Mouse (Mus musculus): ENCODE measurements around the gene Gm11020. TPM values are rescaled to one million over a fixed set of nuclear protein-coding genes. Genes with fewer than 3 reads are reported as not detected.
"Not testable (repeated sequence)": the region's sequence is repeated elsewhere in the genome, so short reads cannot be mapped to it uniquely, and the experiment has no call there.

Gene Gm11020
- polyA plus RNA-seq, 1 experiment, result not detected

DNA sequence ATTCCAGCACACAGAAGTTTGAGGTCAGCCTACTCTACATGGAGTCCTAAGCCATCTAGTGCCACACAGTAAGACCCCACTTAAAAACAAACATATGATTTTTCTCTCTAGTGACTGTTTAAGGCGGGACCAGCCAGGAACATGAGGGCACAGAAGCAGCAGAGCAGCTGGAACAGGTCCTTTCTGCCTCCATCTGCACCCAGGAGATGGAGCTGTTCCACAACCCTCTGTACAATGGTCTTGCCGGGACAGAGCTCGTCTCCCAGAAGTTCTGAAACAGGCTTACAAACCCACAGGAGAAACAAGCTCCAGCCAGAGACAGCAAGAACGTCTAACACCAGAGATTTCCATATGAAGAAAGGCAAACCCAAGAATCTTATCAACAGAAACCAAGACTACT is 8.1 kb upstream of the Gm11020 start:
- H3K79me3 ChIP-seq (ENCODE audit: low read depth), result no peaks in the 10 kb centered on the region
- no peaks in the 10 kb centered on the region for H3K36me3 ChIP-seq (ENCODE audit: control insufficient read depth, insufficient read depth)
- TF ChIP-seq MYOG (IDR thresholded peaks at IDR 0.05; ENCODE audit: control insufficient read depth, extremely low read depth, insufficient read length), result no peak
- TF ChIP-seq CTCF (IDR thresholded peaks at IDR 0.05; ENCODE audit: control insufficient read depth, insufficient read depth, insufficient read length), result no peak
- no peak for TF ChIP-seq CEBPB (IDR thresholded peaks at IDR 0.05; ENCODE audit: low read depth)
- TF ChIP-seq MYOD1 (IDR thresholded peaks at IDR 0.05; ENCODE audit: control insufficient read depth, insufficient read length, low read depth), result no peak
- TF ChIP-seq MAX (IDR thresholded peaks at IDR 0.05), result no peak
- no peak for TF ChIP-seq FOSL1 (IDR thresholded peaks at IDR 0.05; ENCODE audit: insufficient read depth, low read length, poor library complexity, severe bottlenecking)
- no peak for TF ChIP-seq USF1 (IDR thresholded peaks at IDR 0.05; ENCODE audit: low read depth)
- no peaks in the 10 kb centered on the region for H3K79me2 ChIP-seq (ENCODE audit: control insufficient read depth, insufficient read depth)
- H3K27me3 ChIP-seq (ENCODE audit: control insufficient read depth, insufficient read depth, insufficient read length), result peaks cover 17% of the 10 kb centered on the region
- H3K4me3 ChIP-seq (ENCODE audit: insufficient read depth, poor library complexity, severe bottlenecking), result no peak overlapping the region
- H3ac ChIP-seq (ENCODE audit: control insufficient read depth, insufficient read length, low read depth), result no peak overlapping the region

- H3K79me3 ChIP-seq (ENCODE audit: low read depth); H3K4me3 ChIP-seq (ENCODE audit: insufficient read depth, poor library complexity, severe bottlenecking); H3K27me3 ChIP-seq (ENCODE audit: control insufficient read depth, insufficient read depth, insufficient read length); H3K36me3 ChIP-seq (ENCODE audit: control insufficient read depth, insufficient read depth); H3ac ChIP-seq (ENCODE audit: control insufficient read depth, insufficient read length, low read depth); H3K79me2 ChIP-seq (ENCODE audit: control insufficient read depth, insufficient read depth): not testable (repeated sequence)
Measured at GRCm38 (mm10) chr8:104321930-104322329, 563 bp downstream of the Gm11020 start, which contains the start of gene Cmtm2b. TSS of gene Cmtm2b (plus strand) at chr8:104322230.

DNA sequence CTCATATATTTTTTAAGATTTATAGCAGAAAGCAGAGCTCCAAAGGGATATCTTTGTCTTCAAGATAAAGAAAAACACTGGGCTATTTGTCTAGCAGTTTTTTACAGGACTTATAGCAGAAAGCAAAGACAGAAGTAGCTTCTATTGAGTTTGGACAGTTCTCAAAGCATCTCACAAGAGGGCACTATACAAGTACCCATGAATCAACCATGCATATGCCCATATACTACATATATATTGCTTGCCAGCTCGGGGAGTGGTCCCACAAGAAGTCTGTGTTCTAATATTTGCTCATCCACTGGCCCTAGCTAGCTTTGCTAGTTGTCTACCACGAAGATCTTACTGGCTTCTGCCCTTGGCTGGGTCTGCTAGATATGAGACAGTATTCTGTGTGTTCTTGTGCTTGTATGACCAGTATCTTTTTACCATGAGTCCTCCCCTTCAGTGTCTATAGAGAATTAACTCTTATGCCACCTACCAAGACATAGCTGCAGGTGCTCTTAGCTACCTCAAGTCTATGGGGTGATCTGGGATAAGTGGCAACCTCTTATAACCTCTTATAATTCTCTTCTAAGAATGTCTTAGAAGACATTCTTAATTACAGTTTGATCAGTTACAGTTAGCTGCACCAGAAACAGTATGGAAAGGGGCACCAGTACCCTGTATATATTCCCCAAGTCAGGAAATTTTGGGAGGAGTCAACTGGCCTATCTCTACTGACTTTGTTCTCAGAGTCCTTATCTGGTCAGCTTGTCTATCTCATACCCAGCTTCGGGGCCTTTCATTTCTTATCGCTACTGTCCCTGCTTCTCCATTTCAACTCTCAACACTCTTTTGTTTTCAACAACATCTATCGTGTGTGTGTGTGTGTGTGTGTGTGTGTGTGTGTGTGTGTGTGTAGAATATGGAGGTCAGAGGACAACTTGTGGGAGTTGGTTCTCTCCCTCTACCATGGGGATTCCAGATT is 11.6 kb downstream of the Gm11020 start:
- Histone ChIP-seq H3K36me3 (ENCODE audit: control insufficient read depth, insufficient read depth) (no peaks in the 10 kb centered on the region), H3K27me3 (ENCODE audit: control insufficient read depth, insufficient read depth, insufficient read length) (no peaks in the 10 kb centered on the region), H3K79me3 (ENCODE audit: low read depth) (no peaks in the 10 kb centered on the region), H3K79me2 (ENCODE audit: control insufficient read depth, insufficient read depth) (no peaks in the 10 kb centered on the region), H3K4me3 (ENCODE audit: insufficient read depth, poor library complexity, severe bottlenecking) (no peak overlapping the region), H3ac (ENCODE audit: control insufficient read depth, insufficient read length, low read depth) (no peak overlapping the region)
- TF ChIP-seq MYOD1 (IDR thresholded peaks at IDR 0.05; ENCODE audit: control insufficient read depth, insufficient read length, low read depth) (no peak), MAX (IDR thresholded peaks at IDR 0.05) (no peak), CTCF (IDR thresholded peaks at IDR 0.05; ENCODE audit: control insufficient read depth, insufficient read depth, insufficient read length) (no peak), FOSL1 (IDR thresholded peaks at IDR 0.05; ENCODE audit: insufficient read depth, low read length, poor library complexity, severe bottlenecking) (no peak), CEBPB (IDR thresholded peaks at IDR 0.05; ENCODE audit: low read depth) (no peak), MYOG (IDR thresholded peaks at IDR 0.05; ENCODE audit: control insufficient read depth, extremely low read depth, insufficient read length) (no peak), USF1 (IDR thresholded peaks at IDR 0.05; ENCODE audit: low read depth) (no peak)

GRCm38 (mm10) chr8:104333786-104334185 is 12.4 kb downstream of the Gm11020 start:
- no peaks in the 10 kb centered on the region for H3K27me3 ChIP-seq (ENCODE audit: control insufficient read depth, insufficient read depth, insufficient read length)
- H3K79me2 ChIP-seq (ENCODE audit: control insufficient read depth, insufficient read depth), result no peaks in the 10 kb centered on the region
- H3K36me3 ChIP-seq (ENCODE audit: control insufficient read depth, insufficient read depth), result no peaks in the 10 kb centered on the region
- no peak overlapping the region for H3K4me3 ChIP-seq (ENCODE audit: insufficient read depth, poor library complexity, severe bottlenecking)
- no peak overlapping the region for H3ac ChIP-seq (ENCODE audit: control insufficient read depth, insufficient read length, low read depth)
- H3K79me3 ChIP-seq (ENCODE audit: low read depth), result no peaks in the 10 kb centered on the region
- TF ChIP-seq MYOD1 (IDR thresholded peaks at IDR 0.05; ENCODE audit: control insufficient read depth, insufficient read length, low read depth), result no peak
- no peak for TF ChIP-seq MYOG (IDR thresholded peaks at IDR 0.05; ENCODE audit: control insufficient read depth, extremely low read depth, insufficient read length)
- no peak for TF ChIP-seq USF1 (IDR thresholded peaks at IDR 0.05; ENCODE audit: low read depth)
- no peak for TF ChIP-seq MAX (IDR thresholded peaks at IDR 0.05)
- no peak for TF ChIP-seq CTCF (IDR thresholded peaks at IDR 0.05; ENCODE audit: control insufficient read depth, insufficient read depth, insufficient read length)
- TF ChIP-seq CEBPB (IDR thresholded peaks at IDR 0.05; ENCODE audit: low read depth), result no peak
- TF ChIP-seq FOSL1 (IDR thresholded peaks at IDR 0.05; ENCODE audit: insufficient read depth, low read length, poor library complexity, severe bottlenecking), result no peak

DNA sequence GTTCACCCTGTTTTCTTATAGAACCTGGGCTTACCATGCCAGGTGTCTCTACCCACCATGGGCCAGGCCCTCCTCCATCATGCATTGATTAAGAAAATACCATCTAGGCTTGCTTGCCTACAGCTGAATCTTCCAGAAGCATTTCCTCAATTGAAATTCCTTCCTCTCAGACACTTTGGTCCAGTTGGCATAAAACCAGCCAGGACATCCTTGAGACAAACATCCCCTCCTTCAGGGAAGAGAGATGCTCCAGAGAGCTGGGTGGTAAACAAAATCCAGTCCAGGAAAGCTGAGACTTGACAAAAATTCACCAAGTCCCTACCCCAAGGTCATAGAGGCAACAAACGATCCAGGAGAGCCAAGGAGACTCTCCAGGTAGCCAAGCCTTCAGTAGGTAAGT is 12.8 kb downstream of the Gm11020 start:
- TF ChIP-seq MAX (IDR thresholded peaks at IDR 0.05), result no peak
- TF ChIP-seq USF1 (IDR thresholded peaks at IDR 0.05; ENCODE audit: low read depth), result no peak
- no peak for TF ChIP-seq FOSL1 (IDR thresholded peaks at IDR 0.05; ENCODE audit: insufficient read depth, low read length, poor library complexity, severe bottlenecking)
- no peak for TF ChIP-seq MYOD1 (IDR thresholded peaks at IDR 0.05; ENCODE audit: control insufficient read depth, insufficient read length, low read depth)
- no peak for TF ChIP-seq CEBPB (IDR thresholded peaks at IDR 0.05; ENCODE audit: low read depth)
- no peak for TF ChIP-seq MYOG (IDR thresholded peaks at IDR 0.05; ENCODE audit: control insufficient read depth, extremely low read depth, insufficient read length)
- TF ChIP-seq CTCF (IDR thresholded peaks at IDR 0.05; ENCODE audit: control insufficient read depth, insufficient read depth, insufficient read length), result no peak
- no peaks in the 10 kb centered on the region for H3K79me3 ChIP-seq (ENCODE audit: low read depth)
- no peaks in the 10 kb centered on the region for H3K27me3 ChIP-seq (ENCODE audit: control insufficient read depth, insufficient read depth, insufficient read length)
- no peak overlapping the region for H3ac ChIP-seq (ENCODE audit: control insufficient read depth, insufficient read length, low read depth)
- H3K36me3 ChIP-seq (ENCODE audit: control insufficient read depth, insufficient read depth), result no peaks in the 10 kb centered on the region
- H3K79me2 ChIP-seq (ENCODE audit: control insufficient read depth, insufficient read depth), result no peaks in the 10 kb centered on the region
- no peak overlapping the region for H3K4me3 ChIP-seq (ENCODE audit: insufficient read depth, poor library complexity, severe bottlenecking)
